Mouse (Mus musculus) heart, embryonic 14.5 days (tissue): Measurements from ENCODE around the gene Bysl. TPM values are rescaled to one million over a fixed set of nuclear protein-coding genes. Genes with fewer than 3 reads are reported as not detected.
"Not testable (repeated sequence)": the region's sequence is repeated elsewhere in the genome, so short reads cannot be mapped to it uniquely, and the experiment has no call there.

Experiments used
- ATAC-seq: fragments of 200-750 bp; cut with Nextera tagmentation; 2 replicates; pipeline ENCODE4 v1.8.0; 2017; ENCODE audit warnings: low read depth, moderate TSS enrichment; ENCODE audit not compliant: insufficient number of reproducible peaks, insufficient read depth, low FRiP score
- H3K27ac ChIP-seq, 2 experiments: fragments of 200-500 bp in 1 of 2; fragments of 300-500 bp in 1 of 2; sonication (generic) in 1 of 2; replicated peaks in 1 of 2; 2 replicates each; pipeline ENCODE4 v1.5.1; 2012 to 2014; ENCODE audit warnings: low read depth in 2 of 2, low read length in 2 of 2, control low read depth in 1 of 2, mild to moderate bottlenecking in 1 of 2, mixed read lengths in 1 of 2; ENCODE audit not compliant: control insufficient read depth in 1 of 2, insufficient read depth in 1 of 2
- H3K27me3 ChIP-seq: fragments of 300-500 bp; sonication (generic); 2 replicates; pipeline ENCODE4 v1.6.1; 2014; ENCODE audit warnings: mild to moderate bottlenecking, low read length, control low read depth; ENCODE audit not compliant: control insufficient read depth, insufficient read depth
- H3K36me3 ChIP-seq: fragments of 300-500 bp; sonication (generic); 2 replicates; pipeline ENCODE4 v1.6.1; 2014; ENCODE audit warnings: mild to moderate bottlenecking, control low read depth, low read length, mixed read lengths; ENCODE audit not compliant: control insufficient read depth, insufficient read depth
- H3K4me1 ChIP-seq, 2 experiments: fragments of 200-500 bp in 1 of 2; fragments of 300-500 bp in 1 of 2; sonication (generic) in 1 of 2; 2 replicates each; pipeline ENCODE4 v1.6.1; 2012 to 2014; ENCODE audit warnings: low read length in 2 of 2, control low read depth in 1 of 2, mixed read lengths in 1 of 2; ENCODE audit not compliant: control insufficient read depth in 2 of 2, insufficient read depth in 2 of 2
- H3K4me2 ChIP-seq: fragments of 300-500 bp; sonication (generic); 2 replicates; pipeline ENCODE4 v1.6.1; 2014; ENCODE audit warnings: mild to moderate bottlenecking, low read length
- H3K4me3 ChIP-seq, 2 experiments: fragments of 200-500 bp in 1 of 2; fragments of 300-500 bp in 1 of 2; sonication (generic) in 1 of 2; 2 replicates each; pipeline ENCODE4 v1.5.1; 2012 to 2014; ENCODE audit warnings: low read length in 2 of 2, mild to moderate bottlenecking in 2 of 2, control low read depth in 1 of 2, low read depth in 1 of 2, moderate library complexity in 1 of 2; ENCODE audit not compliant: control insufficient read depth in 1 of 2, insufficient read depth in 1 of 2
- H3K9ac ChIP-seq: fragments of 300-500 bp; sonication (generic); 2 replicates; pipeline ENCODE4 v1.6.1; 2014; ENCODE audit warnings: mild to moderate bottlenecking, low read length
- H3K9me3 ChIP-seq: fragments of 300-500 bp; sonication (generic); 2 replicates; pipeline ENCODE4 v1.6.1; 2016; ENCODE audit warnings: low read length, control low read depth; ENCODE audit not compliant: control insufficient read depth
- WGBS: fragments of 180-500 bp; shearing (Covaris S2); extraction: QIAGEN DNeasy Blood & Tissue Kit; methylation state at CpG from one replicate; pipeline ENCODE4 v1.1.7; 2014; 5-methylcytosine and 5-hydroxymethylcytosine counted together
- polyA plus RNA-seq: library from polyadenylated mRNA; unstranded; fragments of >200 nt; fragmentation: Nextera tagmentation; extraction: Ambion mirVana; gene quantifications from 2 replicates; pipeline ENCODE4 v1.2.1, GENCODE M21; 2014

The Bysl gene
- polyA plus RNA-seq, 1 experiment from 2014 or later, result 18.7 TPM

DNA sequence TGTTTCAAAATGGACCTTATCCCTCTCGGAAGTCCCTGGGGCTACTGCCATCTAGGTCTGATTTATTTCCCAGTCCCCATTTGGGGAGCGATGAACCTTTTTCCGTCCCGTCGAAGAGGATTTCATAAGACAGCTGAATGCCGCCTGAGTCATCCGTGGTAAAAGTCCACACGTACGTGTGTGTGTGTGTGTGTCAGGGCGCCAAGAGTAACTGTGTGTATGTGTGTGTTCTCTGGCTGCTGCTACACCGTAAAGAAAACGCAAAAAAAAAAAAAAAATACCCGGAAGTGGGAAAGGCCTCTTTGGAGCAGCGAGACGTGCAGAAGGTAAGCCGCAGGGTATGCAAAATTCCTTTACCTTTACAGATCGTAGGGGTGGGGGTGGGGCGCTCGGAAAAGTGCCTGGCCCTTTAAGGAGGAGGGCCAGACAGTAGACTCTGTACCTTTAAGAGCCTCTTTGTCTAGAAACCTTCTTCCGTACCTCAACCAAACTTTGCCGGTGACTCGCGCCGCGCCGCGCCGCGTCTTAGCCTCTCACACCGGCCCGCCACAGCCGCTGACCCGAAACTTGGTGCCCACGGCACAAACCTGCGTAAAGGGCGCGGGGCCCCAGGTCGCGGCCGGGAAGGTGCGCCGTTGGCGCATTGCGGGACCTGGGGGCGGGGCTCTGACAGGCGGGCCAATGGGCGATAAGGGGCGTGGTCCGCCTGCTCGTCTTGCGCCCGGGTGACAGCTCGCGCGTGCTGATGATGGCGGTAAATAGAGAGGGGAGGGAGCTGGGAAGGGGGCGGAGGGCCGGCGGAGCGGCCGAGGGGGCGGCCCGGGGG is 17.8 kb upstream of the Bysl start:
- ATAC-seq, result peak; percentile 94
- peak overlapping the region; percentile 87 to 99 for H3K4me3 ChIP-seq
- peaks cover 4 to 19% of the 10 kb centered on the region in 2 experiments for H3K4me1 ChIP-seq
- peaks cover 29% of the 10 kb centered on the region for H3K36me3 ChIP-seq
- H3K9ac ChIP-seq, result peak overlapping the region; percentile 86
- H3K9me3 ChIP-seq, result no peaks in the 10 kb centered on the region
- no peaks in the 10 kb centered on the region for H3K27me3 ChIP-seq
- 1% methylated on average over 51 of the region's 63 CpGs for WGBS
- H3K4me2 ChIP-seq, result peak overlapping the region; percentile 99
- H3K27ac ChIP-seq, result peak overlapping the region; percentile 91 to 95

DNA sequence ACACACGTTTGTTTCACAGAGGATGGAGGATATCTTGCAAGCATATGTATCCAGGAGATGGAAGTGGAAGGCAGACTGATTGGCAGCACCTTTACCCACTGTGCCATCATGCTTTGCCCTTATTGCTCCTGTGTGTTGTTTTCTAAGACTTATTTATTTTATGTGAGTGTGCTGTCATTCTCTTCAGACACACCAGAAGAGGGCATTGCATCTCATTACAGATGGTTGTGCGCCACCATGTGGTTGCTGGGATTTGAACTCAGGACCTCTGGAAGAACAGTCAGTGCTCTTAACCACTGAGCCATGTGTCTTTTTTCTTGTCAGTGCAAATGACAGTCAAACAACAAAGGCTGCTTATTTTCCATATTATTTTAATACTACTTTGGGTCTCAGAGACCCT is 16.5 kb upstream of the Bysl start:
- Histone ChIP-seq H3K9me3 (no peaks in the 10 kb centered on the region), H3K4me1 (peaks cover 4 to 19% of the 10 kb centered on the region in 2 experiments), H3K4me2 (no peak overlapping the region), H3K27ac (no peak overlapping the region), H3K4me3 (no peak overlapping the region), H3K36me3 (peaks cover 42% of the 10 kb centered on the region), H3K27me3 (no peaks in the 10 kb centered on the region), H3K9ac (no peak overlapping the region)
- ATAC-seq, result no peak
- 89% methylated on average over 2 of the region's 2 CpGs for WGBS

DNA sequence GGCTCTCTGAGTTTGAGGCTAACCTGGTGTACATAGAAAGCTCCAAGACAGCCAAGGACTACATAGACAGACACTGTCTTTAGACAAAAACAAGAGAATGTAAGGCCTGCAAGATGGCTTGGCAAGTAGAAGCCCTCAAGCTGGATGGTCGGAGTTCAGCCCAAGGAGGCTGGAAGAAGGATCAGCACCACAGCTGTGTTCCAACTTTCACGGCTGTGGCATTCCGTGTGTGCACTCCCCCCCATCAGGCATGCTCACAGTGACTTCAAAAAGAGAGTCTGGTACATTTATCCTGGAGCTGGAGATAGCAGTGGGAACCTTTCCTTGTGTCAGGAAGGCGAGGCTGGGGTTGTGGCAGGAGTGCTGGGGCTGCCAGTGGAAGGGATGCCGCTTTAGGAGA is 14.7 kb upstream of the Bysl start:
- Histone ChIP-seq H3K4me3 (no peak overlapping the region), H3K9ac (no peak overlapping the region), H3K27ac (no peak overlapping the region), H3K4me2 (no peak overlapping the region), H3K9me3 (no peaks in the 10 kb centered on the region), H3K36me3 (peaks cover 59% of the 10 kb centered on the region), H3K4me1 (peaks cover 4 to 14% of the 10 kb centered on the region in 2 experiments), H3K27me3 (no peaks in the 10 kb centered on the region)
- 85% methylated on average over 5 of the region's 5 CpGs for WGBS
- ATAC-seq, result no peak

DNA sequence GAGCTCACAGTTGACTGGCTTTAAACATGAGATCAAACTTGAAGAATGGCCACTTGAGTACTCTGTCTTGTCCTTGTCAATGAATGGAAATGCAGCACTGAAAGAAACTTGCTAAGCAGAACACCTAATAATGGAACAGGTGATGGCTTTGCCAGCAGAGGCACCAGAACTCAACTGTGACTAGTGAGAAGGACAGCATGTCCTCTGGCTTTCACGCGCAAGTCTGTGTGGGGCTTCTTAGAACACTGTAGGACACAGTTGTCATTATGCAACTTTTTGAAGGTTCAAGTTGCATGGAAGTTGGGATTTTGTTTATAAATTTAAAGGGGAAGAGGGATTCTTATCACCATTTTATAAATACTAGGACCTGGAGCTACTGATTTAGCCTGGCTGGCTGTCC is 13.8 kb upstream of the Bysl start:
- no peak overlapping the region for H3K27ac ChIP-seq
- H3K9me3 ChIP-seq, result no peaks in the 10 kb centered on the region
- no peak overlapping the region for H3K4me3 ChIP-seq
- H3K36me3 ChIP-seq, result peaks cover 68% of the 10 kb centered on the region
- no peaks in the 10 kb centered on the region for H3K27me3 ChIP-seq
- H3K4me1 ChIP-seq, result peaks cover 0 to 8% of the 10 kb centered on the region in 2 experiments; a peak in 2 of 4 replicates
- no peak for ATAC-seq
- 95% methylated on average over 2 of the region's 2 CpGs for WGBS
- H3K4me2 ChIP-seq, result no peak overlapping the region
- H3K9ac ChIP-seq, result no peak overlapping the region

DNA sequence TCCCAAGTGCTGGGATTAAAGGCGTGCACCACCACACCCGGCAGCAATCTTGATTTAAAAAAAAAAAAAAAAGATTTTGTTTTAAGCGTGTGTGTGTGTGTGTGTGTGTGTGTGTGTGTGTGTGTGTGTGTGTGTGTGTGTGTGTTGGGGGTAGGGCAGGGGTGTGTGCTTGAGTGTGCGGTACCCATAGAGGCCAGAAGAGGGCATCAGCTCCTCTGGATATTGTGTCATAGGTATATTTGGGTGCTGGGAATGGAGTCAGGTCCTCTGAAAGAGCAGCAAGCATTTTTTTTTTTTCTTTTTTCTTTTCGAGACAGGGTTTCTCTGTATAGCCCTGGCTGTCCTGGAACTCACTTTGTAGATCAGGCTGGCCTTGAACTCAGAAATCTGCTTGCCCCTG is 13.3 kb upstream of the Bysl start:
- ATAC-seq, result not testable (repeated sequence)

DNA sequence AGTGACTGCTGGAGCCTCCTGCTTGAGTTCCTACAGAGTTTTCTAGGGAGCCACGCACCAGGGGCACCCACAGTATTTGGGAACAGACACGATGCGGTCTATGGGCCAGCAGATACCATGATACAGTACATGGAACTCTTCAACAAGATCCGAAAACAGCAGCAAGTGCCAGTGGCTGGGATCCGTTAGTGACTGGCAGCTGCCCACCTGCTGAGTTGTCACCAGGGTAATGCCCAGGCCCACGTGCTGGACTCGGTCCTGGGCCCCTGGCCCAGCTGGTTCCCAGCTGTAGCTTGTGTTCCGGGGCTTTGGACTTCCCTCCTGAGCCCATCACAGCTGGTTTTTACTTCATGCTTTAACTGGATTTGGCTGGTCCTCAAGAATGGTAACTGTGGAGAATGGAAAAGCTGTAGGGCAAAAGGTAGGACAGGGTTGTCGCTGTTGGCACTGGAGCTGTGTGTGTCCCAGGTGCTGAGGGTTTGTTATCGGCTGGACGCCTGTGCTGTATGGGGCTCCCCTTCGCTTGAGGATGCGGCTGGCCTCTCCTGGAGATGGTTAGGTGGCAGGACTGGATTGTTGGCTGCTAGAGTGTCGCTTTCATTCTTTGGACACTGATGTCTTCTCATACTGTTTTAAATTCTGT is 11.7 kb upstream of the Bysl start:
- H3K4me1 ChIP-seq, result peaks cover 0 to 2% of the 10 kb centered on the region in 2 experiments; a peak in 2 of 4 replicates
- WGBS, result 93% methylated on average over 14 of the region's 14 CpGs
- H3K27ac ChIP-seq, result no peak overlapping the region
- no peak overlapping the region for H3K4me3 ChIP-seq
- ATAC-seq, result no peak
- H3K9me3 ChIP-seq, result no peaks in the 10 kb centered on the region
- peaks cover 86% of the 10 kb centered on the region for H3K36me3 ChIP-seq
- no peak overlapping the region for H3K9ac ChIP-seq
- no peaks in the 10 kb centered on the region for H3K27me3 ChIP-seq
- no peak overlapping the region for H3K4me2 ChIP-seq

More for the DNA sequence above, 13.3 kb upstream of the Bysl start:
- not testable (repeated sequence) for H3K9ac ChIP-seq, H3K9me3 ChIP-seq, H3K27me3 ChIP-seq, H3K4me1 ChIP-seq, H3K4me2 ChIP-seq, H3K4me3 ChIP-seq, H3K27ac ChIP-seq
- peaks cover 73% of the 10 kb centered on the region for H3K36me3 ChIP-seq
- WGBS, result 94% methylated on average over 5 of the region's 5 CpGs

DNA sequence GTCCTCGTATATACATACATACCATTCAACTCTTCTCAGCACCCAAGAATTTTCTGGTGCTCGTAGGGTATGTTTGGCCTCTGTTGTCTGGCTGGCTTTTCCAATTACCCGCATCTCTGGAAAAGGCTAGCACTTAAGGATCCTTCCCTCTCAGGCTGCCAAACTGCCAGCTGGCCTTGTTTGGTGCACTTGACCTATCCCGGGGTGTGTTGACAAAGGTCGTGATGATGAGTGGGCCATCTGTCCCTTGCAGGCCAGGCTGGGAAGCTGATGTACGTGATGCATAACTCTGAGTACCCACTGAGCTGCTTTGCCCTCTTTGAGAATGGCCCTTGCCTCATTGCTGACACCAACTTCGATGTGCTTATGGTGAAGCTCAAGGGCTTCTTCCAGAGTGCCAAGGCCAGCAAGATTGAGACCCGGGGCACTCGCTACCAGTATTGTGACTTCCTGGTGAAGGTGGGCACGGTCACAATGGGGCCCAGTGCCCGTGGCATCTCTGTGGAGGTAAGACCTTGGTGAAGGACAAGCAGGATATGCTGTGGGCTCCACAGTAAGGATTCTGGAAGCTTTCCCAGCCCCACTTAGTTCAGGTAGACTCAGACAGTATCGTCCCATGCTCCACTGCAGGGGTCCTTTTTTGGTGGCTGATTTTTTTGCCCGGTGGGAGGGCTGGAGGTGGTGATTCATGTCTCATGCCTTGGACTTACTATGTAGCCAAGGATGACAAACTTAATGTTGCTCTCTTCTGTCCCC is 7.4 kb upstream of the Bysl start:
- Histone ChIP-seq H3K4me1 (no peaks in the 10 kb centered on the region), H3K36me3 (peaks cover 96% of the 10 kb centered on the region), H3K4me3 (no peak overlapping the region), H3K9me3 (no peaks in the 10 kb centered on the region), H3K27me3 (no peaks in the 10 kb centered on the region), H3K4me2 (no peak overlapping the region), H3K27ac (no peak overlapping the region), H3K9ac (no peak overlapping the region)
- WGBS, result 89% methylated on average over 13 of the region's 13 CpGs
- ATAC-seq, result no peak
